Mouse (Mus musculus) kidney, adult 2 months (tissue): ENCODE measurements around the gene Gtsf1l. TPM values are rescaled to one million over a fixed set of nuclear protein-coding genes. Genes with fewer than 3 reads are reported as not detected.

Experiments
- DNase-seq: peaks from one replicate; pipeline ENCODE4 v3.0.0; 2021
- H3K27ac ChIP-seq: fragments of 200-500 bp; 2 replicates; pipeline ENCODE4 v1.5.1; 2012; ENCODE audit warnings: low read depth, low read length, control low read depth, inconsistent platforms; ENCODE audit not compliant: insufficient read depth
- H3K27me3 ChIP-seq: fragments of 200-500 bp; replicated peaks from 2 replicates; pipeline ENCODE4 v1.6.1; 2012; ENCODE audit warnings: mild to moderate bottlenecking, moderate library complexity, low read length, inconsistent platforms; ENCODE audit not compliant: control insufficient read depth, insufficient read depth
- H3K36me3 ChIP-seq: fragments of 200-500 bp; 2 replicates; pipeline ENCODE4 v1.6.1; 2012; ENCODE audit warnings: mild to moderate bottlenecking, moderate library complexity, low read length, inconsistent platforms; ENCODE audit not compliant: control insufficient read depth, insufficient read depth
- H3K4me1 ChIP-seq: fragments of 200-500 bp; 2 replicates; pipeline ENCODE4 v1.6.1; 2011; ENCODE audit warnings: low read length; ENCODE audit not compliant: control insufficient read depth, insufficient read depth
- H3K4me3 ChIP-seq: fragments of 200-500 bp; 2 replicates; pipeline ENCODE4 v1.5.1; 2011; ENCODE audit warnings: mild to moderate bottlenecking, low read depth, low read length, control low read depth; ENCODE audit not compliant: insufficient read depth
- CTCF ChIP-seq: fragments of 200-500 bp; conservative IDR thresholded peaks from 2 replicates; pipeline ENCODE4 v1.5.1; 2011; ENCODE audit warnings: low read depth, mild to moderate bottlenecking, control low read depth, low read length, moderate library complexity, mixed read lengths; ENCODE audit not compliant: insufficient read depth, insufficient read length
- POLR2A ChIP-seq: fragments of 200-500 bp; IDR thresholded peaks from one replicate; pipeline ENCODE4 v1.6.1; 2011; ENCODE audit warnings: low read depth, low read length, control low read depth
- WGBS: fragments of 180-500 bp; shearing (Covaris S2); methylation state at CpG from one replicate; pipeline ENCODE4 v1.1.7; 2018; 5-methylcytosine and 5-hydroxymethylcytosine counted together
- polyA plus RNA-seq: library from polyadenylated mRNA; depleted of rRNA; stranded (reverse); fragments of >200 nt; gene quantifications from 2 replicates; pipeline ENCODE4 v1.2.3, GENCODE M21; 2012

Gtsf1l gene
- polyA plus RNA-seq, 1 experiment = not detected

- Histone ChIP-seq H3K27ac (no peak overlapping the region), H3K36me3 (no peaks in the 10 kb centered on the region), H3K4me1 (no peaks in the 10 kb centered on the region), H3K4me3 (no peak overlapping the region), H3K27me3 (no peaks in the 10 kb centered on the region)
- 73% methylated on average over 15 of the region's 15 CpGs for WGBS
- no peak for DNase-seq
- TF ChIP-seq POLR2A (no peak), CTCF (no peak)
These were observed 33.1 kb upstream of the Gtsf1l start for GRCm38 (mm10) chr2:163120626-163121352.

- no peaks in the 10 kb centered on the region for H3K27me3 ChIP-seq
- H3K4me1 ChIP-seq = no peaks in the 10 kb centered on the region
- H3K36me3 ChIP-seq = no peaks in the 10 kb centered on the region
- TF ChIP-seq CTCF (no peak), POLR2A (no peak)
- H3K27ac ChIP-seq = no peak overlapping the region
- 69% methylated on average over 16 of the region's 16 CpGs for WGBS
- H3K4me3 ChIP-seq = no peak overlapping the region
- DNase-seq = no peak
These were observed 24.0 kb upstream of the Gtsf1l start for GRCm38 (mm10) chr2:163111413-163112201.

GRCm38 (mm10) chr2:163110706-163111105, 23.1 kb upstream of the Gtsf1l start:
- DNase-seq = no peak
- Histone ChIP-seq H3K36me3 (no peaks in the 10 kb centered on the region), H3K27ac (no peak overlapping the region), H3K4me1 (no peaks in the 10 kb centered on the region), H3K4me3 (no peak overlapping the region), H3K27me3 (no peaks in the 10 kb centered on the region)
- no peak for TF ChIP-seq CTCF
- no peak for TF ChIP-seq POLR2A
- 100% methylated on average over 1 of the region's 1 CpGs for WGBS

GRCm38 (mm10) chr2:163108385-163108784, 20.7 kb upstream of the Gtsf1l start:
- TF ChIP-seq CTCF (no peak), POLR2A (no peak)
- no peaks in the 10 kb centered on the region for H3K36me3 ChIP-seq
- no peak for DNase-seq
- WGBS = 85% methylated on average over 9 of the region's 9 CpGs
- no peak overlapping the region for H3K4me3 ChIP-seq
- H3K27me3 ChIP-seq = no peaks in the 10 kb centered on the region
- no peak overlapping the region for H3K27ac ChIP-seq
- H3K4me1 ChIP-seq = no peaks in the 10 kb centered on the region

GRCm38 (mm10) chr2:163104086-163104770, 16.6 kb upstream of the Gtsf1l start:
- no peaks in the 10 kb centered on the region for H3K4me1 ChIP-seq

GRCm38 (mm10) chr2:163102900-163103653, 15.4 kb upstream of the Gtsf1l start:
- H3K27ac ChIP-seq = no peak overlapping the region
- 47% methylated on average over 18 of the region's 18 CpGs for WGBS
- H3K4me1 ChIP-seq = no peaks in the 10 kb centered on the region
- peak; percentile 34 for DNase-seq
- H3K4me3 ChIP-seq = no peak overlapping the region
- TF ChIP-seq CTCF (no peak), POLR2A (no peak)
- H3K27me3 ChIP-seq = no peaks in the 10 kb centered on the region
- no peaks in the 10 kb centered on the region for H3K36me3 ChIP-seq

More at GRCm38 (mm10) chr2:163104086-163104770, 16.6 kb upstream of the Gtsf1l start:
- Histone ChIP-seq H3K36me3 (no peaks in the 10 kb centered on the region), H3K4me3 (no peak overlapping the region), H3K27ac (no peak overlapping the region), H3K27me3 (no peaks in the 10 kb centered on the region)
- peak; percentile 22 for DNase-seq
- TF ChIP-seq CTCF (no peak), POLR2A (no peak)
- WGBS = 80% methylated on average over 13 of the region's 13 CpGs
